Mouse (Mus musculus) testis, adult 2 months (tissue): ENCODE data around the gene Herc1.

Experiments
- CTCF ChIP-seq: fragments of 200-500 bp; IDR thresholded peaks from 2 replicates; pipeline ENCODE4 v1.5.1; 2012; ENCODE audit warnings: low read depth, mild to moderate bottlenecking, inconsistent platforms, low read length, moderate library complexity; ENCODE audit not compliant: control insufficient read depth, insufficient read depth, insufficient replicate concordance
- POLR2A ChIP-seq: fragments of 200-500 bp; IDR thresholded peaks from 2 replicates; pipeline ENCODE4 v1.6.1; 2012; ENCODE audit warnings: low read depth, mild to moderate bottlenecking, inconsistent platforms, low read length, moderate library complexity; ENCODE audit not compliant: control insufficient read depth

DNA sequence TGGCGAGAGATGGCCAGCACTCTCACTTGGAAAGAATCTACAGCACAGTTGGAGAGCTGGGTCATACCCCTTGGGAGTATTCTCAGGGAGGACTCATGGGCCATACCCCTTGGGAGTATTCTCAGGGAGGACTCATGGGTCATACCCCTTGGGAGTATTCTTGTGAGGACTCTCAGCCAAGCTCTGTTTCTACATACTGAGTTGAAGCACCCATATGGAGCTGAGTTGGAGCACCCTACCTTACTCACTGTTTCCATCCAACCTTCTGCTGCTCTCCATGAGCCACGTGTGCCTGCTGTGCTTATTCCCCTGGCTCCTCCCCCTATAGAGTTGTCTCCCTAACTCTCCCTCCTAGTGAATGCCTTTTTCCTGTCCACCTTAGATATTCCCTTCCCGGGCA, 43.8 kb upstream of the Herc1 start:
- TF ChIP-seq CTCF, result no peak
- no peak for TF ChIP-seq POLR2A
